Comparison of ENCODE assay signal across 33 mouse cellular contexts in the genomic region with DNA sequence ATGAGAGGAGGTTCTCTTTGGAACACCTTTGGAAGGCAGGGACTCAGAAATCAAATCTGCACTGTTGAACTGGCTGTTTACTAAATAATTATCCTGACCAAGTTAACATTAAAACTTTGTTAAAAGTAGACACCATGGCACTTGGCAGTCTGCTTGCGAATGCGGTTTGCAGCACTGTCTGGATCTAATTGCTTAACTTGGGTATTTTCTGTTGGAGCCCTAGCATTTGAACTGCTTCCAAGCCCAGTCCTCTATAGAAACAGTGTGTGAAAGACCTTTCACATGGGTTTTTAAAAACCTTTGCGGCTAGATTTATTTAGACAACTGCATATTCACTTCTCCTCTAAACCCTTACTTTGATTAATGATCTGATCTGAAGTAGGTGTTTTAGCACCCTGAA. TPM values are rescaled to one million over a fixed set of nuclear protein-coding genes. Genes with fewer than 3 reads are reported as not detected.
DNase-seq lines count a peak whose midpoint lies in the region; ATAC-seq and TF ChIP-seq lines count a peak whose summit lies in the region.
"Had no signal": no experiment of that assay in that cellular context is flagged by ENCODE, and none has a peak within 500 bp of the region (broad histone marks: within the 10 kb centered on the region; RNA-seq: fewer than 3 reads in every experiment).

No protein-coding gene starts in this region.

- WGBS in forebrain, embryonic 14.5 days, result 42% methylated on average over 3 of the region's 3 CpGs
- 36% methylated on average over 3 of the region's 3 CpGs for WGBS in forebrain, postnatal 0 days
- 81% methylated on average over 3 of the region's 3 CpGs for WGBS in midbrain, postnatal 0 days
- WGBS in midbrain, embryonic 14.5 days, result 94% methylated on average over 3 of the region's 3 CpGs
- WGBS in lung, adult 2 months, result 74% methylated on average over 3 of the region's 3 CpGs

- no peaks in the 10 kb centered on the region for H3K27me3 ChIP-seq in forebrain, embryonic 14.5 days (replicated peaks; ENCODE audit: control insufficient read depth, insufficient read depth, low read length)
- H3K27me3 ChIP-seq in forebrain, postnatal 0 days (ENCODE audit: insufficient read depth, low read length), result no peaks in the 10 kb centered on the region
- H3K27me3 ChIP-seq in midbrain, postnatal 0 days (ENCODE audit: insufficient read depth, low read length), result no peaks in the 10 kb centered on the region
- H3K27me3 ChIP-seq in midbrain, embryonic 14.5 days (ENCODE audit: control insufficient read depth, insufficient read depth, low read length), result no peaks in the 10 kb centered on the region
- H3K27me3 ChIP-seq: embryonic facial prominence, embryonic 12.5 days; forebrain, embryonic 13.5 days; hindbrain, embryonic 12.5 days; hindbrain, embryonic 15.5 days; intestine, embryonic 15.5 days had no signal

- DNase-seq in forebrain, embryonic 14.5 days (ENCODE audit: low spot score), result peak; percentile 53
- DNase-seq in forebrain, postnatal 0 days, result no peak
- peak; percentile 27 for DNase-seq in midbrain, postnatal 0 days (ENCODE audit: low spot score)
- DNase-seq in midbrain, embryonic 14.5 days, result no peak
- peak; percentile 20 for DNase-seq in fibroblast of lung, adult 2 months (ENCODE audit: low read depth)
- DNase-seq in lung, adult 2 months, result no peak
- DNase-seq: adrenal gland, adult 8-10 months; adrenal gland, postnatal 25 days; B cell, adult 2 months; cerebellum, adult 18-20 months; cerebellum, adult 9-10 months; cerebellum, postnatal 14 days; gastrocnemius, postnatal 10 days; gastrocnemius, postnatal 36 days; heart, adult 2 months; heart, postnatal 14 days; heart, postnatal 4 days; kidney, adult 11 months had no signal

- H3K36me3 ChIP-seq in forebrain, embryonic 14.5 days (ENCODE audit: control insufficient read depth, insufficient read depth, low read length), result no peaks in the 10 kb centered on the region
- no peaks in the 10 kb centered on the region for H3K36me3 ChIP-seq in forebrain, postnatal 0 days (ENCODE audit: insufficient read depth)
- no peaks in the 10 kb centered on the region for H3K36me3 ChIP-seq in midbrain, postnatal 0 days (ENCODE audit: insufficient read depth, low read length)
- H3K36me3 ChIP-seq in midbrain, embryonic 14.5 days (ENCODE audit: control insufficient read depth, insufficient read depth, low read length), result no peaks in the 10 kb centered on the region
- H3K36me3 ChIP-seq: embryonic facial prominence, embryonic 12.5 days; forebrain, embryonic 10.5 days; G1E; heart, embryonic 10.5 days; heart, embryonic 13.5 days; hindbrain, embryonic 12.5 days; hindbrain, embryonic 15.5 days; intestine, embryonic 15.5 days had no signal

- no peak for TF ChIP-seq POLR2A in lung, adult 2 months (IDR thresholded peaks at IDR 0.05; ENCODE audit: borderline replicate concordance, extremely low read depth, low read depth, low read length)

- ATAC-seq in forebrain, embryonic 14.5 days, result no peak; the same call in 1 of the 2 replicates
- ATAC-seq in forebrain, postnatal 0 days, result no peak
- no peak for ATAC-seq in midbrain, postnatal 0 days (ENCODE audit: low FRiP score)
- ATAC-seq in midbrain, embryonic 14.5 days (ENCODE audit: low FRiP score, low TSS enrichment), result no peak
- ATAC-seq: activated CD4-positive, CD25-positive, alpha-beta regulatory T cell, adult 4 months; forebrain, embryonic 13.5 days; intestine, embryonic 15.5 days had no signal

- no peaks in the 10 kb centered on the region for H3K9me3 ChIP-seq in forebrain, embryonic 14.5 days (replicated peaks; ENCODE audit: control insufficient read depth, low read length)
- H3K9me3 ChIP-seq in forebrain, postnatal 0 days (ENCODE audit: low read length), result no peaks in the 10 kb centered on the region
- H3K9me3 ChIP-seq in midbrain, postnatal 0 days (ENCODE audit: low read length), result no peaks in the 10 kb centered on the region
- no peaks in the 10 kb centered on the region for H3K9me3 ChIP-seq in midbrain, embryonic 14.5 days (ENCODE audit: control insufficient read depth, low read length)
- H3K9me3 ChIP-seq: embryonic facial prominence, embryonic 12.5 days; forebrain, embryonic 10.5 days; forebrain, embryonic 13.5 days; G1E; heart, embryonic 10.5 days; heart, embryonic 13.5 days; hindbrain, embryonic 12.5 days; hindbrain, embryonic 15.5 days; intestine, embryonic 15.5 days had no signal

- 0 out of 2 replicates have a peak, but pooled peaks cover 5% of the 10 kb centered on the region for H3K4me1 ChIP-seq in forebrain, embryonic 14.5 days (ENCODE audit: control insufficient read depth, insufficient read depth, low read length)
- no peaks in the 10 kb centered on the region for H3K4me1 ChIP-seq in forebrain, postnatal 0 days (ENCODE audit: insufficient read depth)
- no peaks in the 10 kb centered on the region for H3K4me1 ChIP-seq in midbrain, postnatal 0 days (ENCODE audit: insufficient read depth, low read length)
- peaks cover 3% of the 10 kb centered on the region; the same call in 1 of the 2 replicates for H3K4me1 ChIP-seq in midbrain, embryonic 14.5 days (ENCODE audit: control insufficient read depth, insufficient read depth, low read length)
- H3K4me1 ChIP-seq in lung, adult 2 months (ENCODE audit: control insufficient read depth, insufficient read depth, low read length), result no peaks in the 10 kb centered on the region
- H3K4me1 ChIP-seq: heart, embryonic 10.5 days; heart, embryonic 13.5 days; intestine, embryonic 15.5 days had no signal

- no peak overlapping the region for H3K4me3 ChIP-seq in forebrain, embryonic 14.5 days (ENCODE audit: low read depth, low read length)
- no peak overlapping the region for H3K4me3 ChIP-seq in forebrain, postnatal 0 days (ENCODE audit: low read depth, low read length)
- no peak overlapping the region for H3K4me3 ChIP-seq in midbrain, postnatal 0 days (ENCODE audit: low read depth, low read length)
- no peak overlapping the region for H3K4me3 ChIP-seq in midbrain, embryonic 14.5 days (replicated peaks; ENCODE audit: low read depth, low read length)
- H3K4me3 ChIP-seq in lung, adult 2 months (replicated peaks; ENCODE audit: extremely low read depth, low read depth, low read length), result no peak overlapping the region
- H3K4me3 ChIP-seq: embryonic facial prominence, embryonic 12.5 days; erythroblast, embryonic 14.5 days; forebrain, embryonic 10.5 days; forebrain, embryonic 13.5 days; heart, adult 2 months; heart, embryonic 10.5 days; heart, embryonic 13.5 days; hindbrain, embryonic 12.5 days; hindbrain, embryonic 15.5 days; intestine, embryonic 15.5 days had no signal

- no peak overlapping the region for H3K27ac ChIP-seq in forebrain, embryonic 14.5 days (ENCODE audit: low read depth, low read length)
- H3K27ac ChIP-seq in forebrain, postnatal 0 days (ENCODE audit: low read depth, low read length), result no peak overlapping the region
- H3K27ac ChIP-seq in midbrain, postnatal 0 days (ENCODE audit: low read depth, low read length), result no peak overlapping the region
- no peak overlapping the region for H3K27ac ChIP-seq in midbrain, embryonic 14.5 days (replicated peaks; ENCODE audit: low read depth, low read length)
- H3K27ac ChIP-seq: embryonic facial prominence, embryonic 12.5 days; forebrain, embryonic 10.5 days; forebrain, embryonic 13.5 days; heart, adult 2 months; heart, embryonic 10.5 days; heart, embryonic 13.5 days; hindbrain, embryonic 12.5 days; hindbrain, embryonic 15.5 days; intestine, embryonic 15.5 days had no signal

- H3K9ac ChIP-seq in forebrain, embryonic 14.5 days (ENCODE audit: low read length), result no peak overlapping the region
- H3K9ac ChIP-seq in forebrain, postnatal 0 days, result no peak overlapping the region
- H3K9ac ChIP-seq in midbrain, postnatal 0 days (replicated peaks; ENCODE audit: low read length, poor library complexity, severe bottlenecking), result no peak overlapping the region
- no peak overlapping the region for H3K9ac ChIP-seq in midbrain, embryonic 14.5 days (replicated peaks; ENCODE audit: low read length)
- H3K9ac ChIP-seq: embryonic facial prominence, embryonic 12.5 days; forebrain, embryonic 13.5 days; heart, embryonic 13.5 days; hindbrain, embryonic 12.5 days; hindbrain, embryonic 15.5 days; intestine, embryonic 15.5 days had no signal

- no peak overlapping the region for H3K4me2 ChIP-seq in forebrain, embryonic 14.5 days (ENCODE audit: low read length)
- H3K4me2 ChIP-seq in forebrain, postnatal 0 days (ENCODE audit: low read depth), result no peak overlapping the region
- no peak overlapping the region for H3K4me2 ChIP-seq in midbrain, postnatal 0 days (ENCODE audit: low read depth, low read length, poor library complexity, severe bottlenecking)
- H3K4me2 ChIP-seq in midbrain, embryonic 14.5 days (ENCODE audit: low read length), result no peak overlapping the region
- H3K4me2 ChIP-seq: embryonic facial prominence, embryonic 12.5 days; forebrain, embryonic 13.5 days; heart, embryonic 13.5 days; hindbrain, embryonic 12.5 days; hindbrain, embryonic 15.5 days; intestine, embryonic 15.5 days had no signal

- TF ChIP-seq CTCF in forebrain, postnatal 0 days (IDR thresholded peaks at IDR 0.05; ENCODE audit: low read depth), result no peak
- TF ChIP-seq CTCF in midbrain, postnatal 0 days (IDR thresholded peaks at IDR 0.05), result no peak
- TF ChIP-seq CTCF in lung, adult 2 months (IDR thresholded peaks at IDR 0.05; ENCODE audit: insufficient read depth, low read length), result no peak

RNA-seq across cellular contexts. Expression of a gene that starts 26.5 kb away (rescaled TPM):
- 0.25 and 0.33 TPM in 2 replicates for polyA plus RNA-seq in forebrain, embryonic 14.5 days (2014; fragmentation: Nextera tagmentation; extraction: Ambion mirVana)
- total RNA-seq in forebrain, postnatal 0 days (2014; rRNA removed), result 0.33 and 0.38 TPM in 2 replicates
- polyA plus RNA-seq in forebrain, postnatal 0 days (2015; fragmentation: Nextera tagmentation; extraction: Ambion mirVana), result 0.12 TPM in 1 of 2 replicates, not detected in the other
- total RNA-seq in midbrain, postnatal 0 days (2014; rRNA removed), result 1.9 TPM in 1 of 2 replicates, not detected in the other
- polyA plus RNA-seq in midbrain, postnatal 0 days (2015; fragmentation: Nextera tagmentation; extraction: Ambion mirVana), result 0.07 TPM in 1 of 2 replicates, not detected in the other
- polyA plus RNA-seq in midbrain, embryonic 14.5 days (2014; fragmentation: Nextera tagmentation; extraction: Ambion mirVana), result 0.70 and 0.75 TPM in 2 replicates
- polyA plus RNA-seq in lung, adult 2 months (2012; rRNA removed), result not detected in 2 replicates
- total RNA-seq: adrenal gland, adult 8-10 months; adrenal gland, postnatal 25 days; CH12.LX; gastrocnemius, adult 18-20 months; gastrocnemius, postnatal 10 days; gastrocnemius, postnatal 36 days; granulocyte monocyte progenitor cell, adult 5-6 weeks; heart, adult 2 months; heart, postnatal 14 days; heart, postnatal 4 days had no signal
- polyA plus RNA-seq: activated CD4-positive, CD25-positive, alpha-beta regulatory T cell, adult 4 months; erythroblast, embryonic 14.5 days; G1E; heart, adult 2 months; heart, embryonic 10.5 days; heart, embryonic 13.5 days; heart, embryonic 16.5 days; intestine, embryonic 15.5 days had no signal

RNA-seq across cellular contexts. Expression of a gene that starts 41.0 kb away (rescaled TPM):
- 9.5 and 10.9 TPM in 2 replicates for polyA plus RNA-seq in forebrain, embryonic 14.5 days (2014; fragmentation: Nextera tagmentation; extraction: Ambion mirVana)
- total RNA-seq in forebrain, postnatal 0 days (2014; rRNA removed), result 13.9 and 22.8 TPM in 2 replicates
- 5.1 and 13.8 TPM in 2 replicates for polyA plus RNA-seq in forebrain, postnatal 0 days (2015; fragmentation: Nextera tagmentation; extraction: Ambion mirVana)
- total RNA-seq in midbrain, postnatal 0 days (2014; rRNA removed), result 10.7 and 24.8 TPM in 2 replicates
- polyA plus RNA-seq in midbrain, postnatal 0 days (2015; fragmentation: Nextera tagmentation; extraction: Ambion mirVana), result 4.4 and 8.8 TPM in 2 replicates
- polyA plus RNA-seq in midbrain, embryonic 14.5 days (2014; fragmentation: Nextera tagmentation; extraction: Ambion mirVana), result 9.9 and 14.9 TPM in 2 replicates
- polyA plus RNA-seq in lung, adult 2 months (2012; rRNA removed), result 0.06 TPM in 1 of 2 replicates, not detected in the other
- total RNA-seq: adrenal gland, postnatal 25 days; gastrocnemius, adult 18-20 months; gastrocnemius, postnatal 10 days; gastrocnemius, postnatal 36 days; granulocyte monocyte progenitor cell, adult 5-6 weeks; heart, adult 2 months; heart, postnatal 14 days; heart, postnatal 4 days had no signal
- polyA plus RNA-seq: G1E; heart, adult 2 months; heart, embryonic 13.5 days; heart, embryonic 16.5 days; intestine, embryonic 15.5 days had no signal

RNA-seq across cellular contexts. Expression of a gene that starts 50.8 kb away (rescaled TPM):
- 7.3 and 9.8 TPM in 2 replicates for polyA plus RNA-seq in forebrain, embryonic 14.5 days (2014; fragmentation: Nextera tagmentation; extraction: Ambion mirVana)
- total RNA-seq in forebrain, postnatal 0 days (2014; rRNA removed), result 44.9 and 105 TPM in 2 replicates
- polyA plus RNA-seq in forebrain, postnatal 0 days (2015; fragmentation: Nextera tagmentation; extraction: Ambion mirVana), result 9.6 and 16.3 TPM in 2 replicates
- total RNA-seq in midbrain, postnatal 0 days (2014; rRNA removed), result 69.2 and 106 TPM in 2 replicates
- 6.9 and 13.9 TPM in 2 replicates for polyA plus RNA-seq in midbrain, postnatal 0 days (2015; fragmentation: Nextera tagmentation; extraction: Ambion mirVana)
- polyA plus RNA-seq in midbrain, embryonic 14.5 days (2014; fragmentation: Nextera tagmentation; extraction: Ambion mirVana), result 10.3 and 10.8 TPM in 2 replicates
- not detected in 2 replicates for polyA plus RNA-seq in lung, adult 2 months (2012; rRNA removed)
- total RNA-seq: adrenal gland, postnatal 25 days; CH12.LX; gastrocnemius, adult 18-20 months; gastrocnemius, postnatal 10 days; gastrocnemius, postnatal 36 days; granulocyte monocyte progenitor cell, adult 5-6 weeks; heart, adult 2 months; heart, postnatal 4 days had no signal
- polyA plus RNA-seq: activated CD4-positive, CD25-positive, alpha-beta regulatory T cell, adult 4 months; erythroblast, embryonic 14.5 days; G1E; heart, embryonic 13.5 days; heart, embryonic 16.5 days; intestine, embryonic 15.5 days had no signal

Comparison
In these comparisons a context has a peak if more than half of its experiments do, and no peak if none do; other contexts are left out.
1. DNase-seq: peak in forebrain, embryonic 14.5 days (single experiment), midbrain, postnatal 0 days (single experiment) and fibroblast of lung, adult 2 months (single experiment); none in forebrain, postnatal 0 days (single experiment), midbrain, embryonic 14.5 days (single experiment) and lung, adult 2 months (single experiment).